8 mouse cellular contexts compared by ENCODE assay signal in the genomic region with DNA sequence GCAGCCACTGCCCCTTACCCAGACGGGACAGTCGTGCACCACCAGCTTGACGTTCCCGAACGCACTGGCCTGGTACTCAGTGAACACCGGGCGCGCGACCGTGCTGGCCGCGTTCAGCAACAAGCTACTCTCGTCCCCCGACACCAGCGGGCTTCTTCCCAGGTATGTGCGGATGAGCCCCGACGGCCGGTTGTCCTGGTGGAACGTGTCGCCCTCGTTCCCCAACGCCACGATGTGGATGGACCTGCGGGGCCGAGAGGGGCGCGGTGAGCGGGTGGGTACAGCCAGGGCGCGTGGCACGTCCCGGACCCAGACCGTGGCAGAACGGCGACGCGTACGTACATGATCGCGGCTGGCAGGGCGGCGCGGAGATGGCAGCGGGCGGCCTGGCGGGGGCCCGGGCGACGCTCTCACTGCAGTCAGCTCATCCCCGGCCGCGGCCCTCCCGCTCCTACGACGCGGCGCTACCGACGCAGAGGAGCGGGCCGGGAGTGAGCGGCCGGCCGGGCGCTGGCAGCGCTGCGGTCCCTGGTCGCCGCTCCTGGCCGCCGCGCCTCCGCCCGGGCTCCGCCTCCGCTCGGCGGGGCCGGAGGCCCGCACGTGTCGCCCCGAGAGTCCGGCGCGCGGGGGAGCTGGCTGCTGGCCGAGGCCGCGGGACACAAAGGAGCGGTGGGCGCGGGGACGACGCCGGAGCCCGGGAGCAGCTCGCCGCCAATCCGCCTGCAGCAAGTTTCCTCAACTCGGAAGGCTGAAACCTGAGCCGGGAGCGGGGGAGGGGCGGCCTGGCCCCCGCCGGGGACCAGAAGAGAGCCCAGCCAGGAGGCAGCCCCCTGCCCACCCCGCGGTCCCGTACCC. TPM values are rescaled to one million over a fixed set of nuclear protein-coding genes. Genes with fewer than 3 reads are reported as not detected.
A peak's percentile ranks its signal among the peaks of the same experiment; 100 is the strongest.
DNase-seq lines count a peak whose midpoint lies in the region; ATAC-seq and TF ChIP-seq lines count a peak whose summit lies in the region.

Gene Rhobtb3, minus strand, starts transcription at position 737 of the 855 bp plus-strand sequence.

- H3K4me3 ChIP-seq in G1E (ENCODE audit: low read depth, low read length) = peak within 1 kb of the TSS; percentile 91
- H3K4me3 ChIP-seq in forebrain, embryonic 16.5 days (replicated peaks; ENCODE audit: low read length) = peak within 1 kb of the TSS; percentile 94
- H3K4me3 ChIP-seq in liver, embryonic 16.5 days (ENCODE audit: low read depth, low read length) = peak within 1 kb of the TSS; percentile 70
- H3K4me3 ChIP-seq in neural tube, embryonic 14.5 days (ENCODE audit: low read depth, low read length) = peak within 1 kb of the TSS; percentile 83

- peak; percentile 52 for DNase-seq in G1E (ENCODE audit: low spot score)
- DNase-seq in cerebellum, adult 11 months = peak; percentile 58
- peak; percentile 82 to 86 for DNase-seq in heart, postnatal 14 days
- DNase-seq in kidney, postnatal 4 days = peak; percentile 91 to 94
- peak; percentile 40 for DNase-seq in thymus, postnatal 0 days (ENCODE audit: low spot score)

- peaks cover 6% of the 10 kb centered on the region; the same call in 1 of the 2 replicates for H3K27me3 ChIP-seq in G1E (ENCODE audit: insufficient read depth, low read length)
- no peaks in the 10 kb centered on the region for H3K27me3 ChIP-seq in forebrain, embryonic 16.5 days (replicated peaks; ENCODE audit: control insufficient read depth, insufficient read depth, low read length)
- peaks cover 12% of the 10 kb centered on the region for H3K27me3 ChIP-seq in liver, embryonic 16.5 days (ENCODE audit: control insufficient read depth, insufficient read depth, low read depth, low read length)
- no peaks in the 10 kb centered on the region for H3K27me3 ChIP-seq in neural tube, embryonic 14.5 days (ENCODE audit: control insufficient read depth, insufficient read depth, low read length)

- H3K4me1 ChIP-seq in G1E (ENCODE audit: insufficient read depth, low read depth, low read length) = peaks cover 14% of the 10 kb centered on the region
- peaks cover 18% of the 10 kb centered on the region for H3K4me1 ChIP-seq in forebrain, embryonic 16.5 days (replicated peaks; ENCODE audit: control insufficient read depth, insufficient read depth, low read length)
- H3K4me1 ChIP-seq in liver, embryonic 16.5 days (ENCODE audit: control insufficient read depth, low read depth, low read length) = peaks cover 3% of the 10 kb centered on the region
- peaks cover 17% of the 10 kb centered on the region for H3K4me1 ChIP-seq in neural tube, embryonic 14.5 days (ENCODE audit: control insufficient read depth, insufficient read depth, low read length)

- ATAC-seq in G1E (ENCODE audit: extremely low read depth, insufficient number of reproducible peaks, low FRiP score, poor library complexity, severe bottlenecking) = peak; percentile 64
- peak; percentile 85 for ATAC-seq in forebrain, embryonic 16.5 days
- peak; percentile 81 for ATAC-seq in liver, embryonic 16.5 days (ENCODE audit: low read depth)
- ATAC-seq in neural tube, embryonic 14.5 days (ENCODE audit: low read depth) = peak; percentile 91

- no peaks in the 10 kb centered on the region for H3K9me3 ChIP-seq in G1E (replicated peaks)
- H3K9me3 ChIP-seq in forebrain, embryonic 16.5 days (ENCODE audit: control insufficient read depth, low read length) = no peaks in the 10 kb centered on the region
- H3K9me3 ChIP-seq in liver, embryonic 16.5 days (replicated peaks; ENCODE audit: control insufficient read depth, low read length) = no peaks in the 10 kb centered on the region
- no peaks in the 10 kb centered on the region for H3K9me3 ChIP-seq in neural tube, embryonic 14.5 days (ENCODE audit: control insufficient read depth, low read length)

- peak within 1 kb of the TSS; percentile 99 for H3K9ac ChIP-seq in forebrain, embryonic 16.5 days (replicated peaks; ENCODE audit: low read depth, low read length)
- H3K9ac ChIP-seq in liver, embryonic 16.5 days (ENCODE audit: low read depth, low read length) = peak within 1 kb of the TSS; percentile 67
- peak within 1 kb of the TSS; percentile 95 for H3K9ac ChIP-seq in neural tube, embryonic 14.5 days (replicated peaks; ENCODE audit: low read depth, low read length)

- TF ChIP-seq CTCF in G1E (IDR thresholded peaks at IDR 0.05; ENCODE audit: low read depth, low read length) = no peak

- WGBS in forebrain, embryonic 16.5 days = under 1% methylated on average over 78 of the region's 110 CpGs
- under 1% methylated on average over 110 of the region's 110 CpGs for WGBS in liver, embryonic 16.5 days (ENCODE audit: insufficient replicate concordance)
- WGBS in neural tube, embryonic 14.5 days = under 1% methylated on average over 101 of the region's 110 CpGs

- peak within 1 kb of the TSS; percentile 98 for H3K27ac ChIP-seq in forebrain, embryonic 16.5 days (ENCODE audit: low read length)
- peak within 1 kb of the TSS; percentile 70 for H3K27ac ChIP-seq in liver, embryonic 16.5 days (ENCODE audit: low read length)
- H3K27ac ChIP-seq in neural tube, embryonic 14.5 days (ENCODE audit: low read depth, low read length) = peak within 1 kb of the TSS; percentile 98

- peaks cover 3% of the 10 kb centered on the region for H3K36me3 ChIP-seq in G1E (replicated peaks)
- H3K36me3 ChIP-seq in forebrain, embryonic 16.5 days (ENCODE audit: control insufficient read depth, insufficient read depth) = peaks cover 2% of the 10 kb centered on the region; the same call in 1 of the 2 replicates
- no peaks in the 10 kb centered on the region for H3K36me3 ChIP-seq in liver, embryonic 16.5 days (ENCODE audit: control insufficient read depth, insufficient read depth)
- no peaks in the 10 kb centered on the region for H3K36me3 ChIP-seq in neural tube, embryonic 14.5 days (ENCODE audit: control insufficient read depth, insufficient read depth, low read length)

- peak within 1 kb of the TSS; percentile 77 for H3K4me2 ChIP-seq in forebrain, embryonic 16.5 days (ENCODE audit: low read length)
- H3K4me2 ChIP-seq in liver, embryonic 16.5 days (ENCODE audit: low read depth, low read length) = peak within 1 kb of the TSS; percentile 79
- peak within 1 kb of the TSS; percentile 71 for H3K4me2 ChIP-seq in neural tube, embryonic 14.5 days (ENCODE audit: low read depth, low read length)

- intact Hi-C loops in heart, postnatal 14 days (cut with DNase I) = loop anchor here (5.0 kb wide), 2 partner anchors 74 to 154 kb away; partner anchors contain the start of genes Arsk, Rfesd and Ttc37

RNA-seq across cellular contexts. Expression of gene Rhobtb3, which starts in this region (rescaled TPM):
- total RNA-seq in G1E (2014; fragmentation: Nextera tagmentation) (38.6 and 49.9 TPM in 2 replicates), G1E (2017) (19.2 and 23.7 TPM in 2 replicates)
- 7.1 and 9.9 TPM in 2 replicates for polyA plus RNA-seq in G1E (2012)
- polyA plus RNA-seq in forebrain, embryonic 16.5 days (2015; fragmentation: Nextera tagmentation; extraction: Ambion mirVana) = 33.1 and 41.3 TPM in 2 replicates
- total RNA-seq in heart, postnatal 14 days (2021) = 10 to 100 TPM; 17.4 TPM
- polyA plus RNA-seq in liver, embryonic 16.5 days (2015; fragmentation: Nextera tagmentation; extraction: Ambion mirVana) = 3.6 and 4.0 TPM in 2 replicates
- polyA plus RNA-seq in neural tube, embryonic 14.5 days (2014; fragmentation: Nextera tagmentation; extraction: Ambion mirVana) = 29.3 and 32.2 TPM in 2 replicates
- polyA plus RNA-seq in thymus, postnatal 0 days (2015; fragmentation: Nextera tagmentation; extraction: Ambion mirVana) = 3.2 and 4.9 TPM in 2 replicates

Comparison
In these comparisons a context has a peak if more than half of its experiments do, and no peak if none do; other contexts are left out.
1. Peak in every context shown above with its lines: DNase-seq, ATAC-seq, H3K4me3 ChIP-seq and H3K27ac ChIP-seq.
2. DNase-seq: peak in every context shown above with its lines; median percentile 92 in kidney, postnatal 4 days; 84 in heart, postnatal 14 days; 58 in cerebellum, adult 11 months; 52 in G1E; 40 in thymus, postnatal 0 days.